Mouse (Mus musculus): ENCODE measurements at regions not wholly inside any gene's neighbourhood (a gene's known extent, or its start where the extent isn't known, plus 50 kb on each side); places are given as distances from the start of the nearest gene placed in this dataset.

DNA sequence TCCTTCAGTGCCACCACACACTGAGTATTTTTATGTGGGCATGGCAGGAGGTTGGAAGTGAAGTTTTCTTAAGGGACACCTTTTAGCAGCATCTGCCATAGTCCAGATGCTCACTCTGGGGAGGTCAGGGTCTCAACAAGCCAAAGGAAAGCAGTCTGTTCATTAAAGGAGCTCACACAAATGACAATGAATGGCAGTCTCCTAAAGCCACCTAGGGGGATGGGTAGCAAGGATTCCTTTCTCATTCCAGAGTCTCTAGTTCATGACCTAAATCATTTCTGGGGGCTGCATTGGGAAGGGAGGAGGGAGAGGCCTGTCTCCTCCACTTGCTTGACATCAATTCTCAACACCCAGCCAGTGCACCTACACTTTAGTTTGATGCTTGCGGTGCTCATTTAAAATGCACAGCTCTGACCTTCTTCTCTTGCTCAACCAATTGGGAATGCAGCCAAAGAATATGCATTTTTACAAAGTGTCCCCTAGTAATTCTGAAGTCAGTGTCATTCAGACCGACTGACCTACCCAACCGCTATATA, 232.6 kb downstream of the Pik3r1 start:
- WGBS: 82% methylated on average over 3 of the region's 3 CpGs
- Histone ChIP-seq H3K4me3 (ENCODE audit: low read depth, low read length) (no peak overlapping the region), H3K9ac (ENCODE audit: low read depth, low read length) (no peak overlapping the region), H3K4me2 (ENCODE audit: low read depth, low read length) (no peak overlapping the region), H3K27me3 (replicated peaks; ENCODE audit: control insufficient read depth, insufficient read depth, low read length) (no peaks in the 10 kb centered on the region), H3K27ac (replicated peaks; ENCODE audit: low read depth, low read length) (no peak overlapping the region), H3K36me3 (ENCODE audit: control insufficient read depth, insufficient read depth, low read length) (no peaks in the 10 kb centered on the region), H3K9me3 (ENCODE audit: control insufficient read depth, low read length) (no peaks in the 10 kb centered on the region), H3K4me1 (ENCODE audit: control insufficient read depth, insufficient read depth, low read length) (peaks cover under 1% of the 10 kb centered on the region; the same call in 1 of the 2 replicates)
- DNase-seq (ENCODE audit: low spot score) (no peak), ATAC-seq (ENCODE audit: low read depth) (no peak)

DNA sequence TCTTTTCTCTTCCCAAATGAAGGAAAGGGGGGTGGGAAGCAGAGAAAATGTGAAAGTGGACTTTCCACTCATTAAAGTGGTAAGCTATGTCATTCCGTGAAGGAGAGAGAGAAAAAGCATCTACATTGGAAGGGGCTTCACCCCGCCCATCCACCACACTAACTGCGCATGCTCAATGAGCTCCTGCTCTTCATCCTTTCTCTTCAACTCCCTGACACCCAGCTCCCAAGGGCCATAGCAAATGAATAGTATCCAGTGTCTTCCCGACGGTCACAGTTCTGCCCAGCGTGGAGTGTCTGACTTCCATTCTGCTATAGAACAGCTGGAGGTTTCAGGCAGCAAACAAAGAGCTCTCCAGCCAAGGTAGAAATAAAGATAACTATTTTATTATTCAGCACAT, 233.5 kb downstream of the Pik3r1 start:
- WGBS: 43% methylated on average over 6 of the region's 6 CpGs
- Histone ChIP-seq H3K9ac (ENCODE audit: low read depth, low read length) (no peak overlapping the region), H3K4me2 (ENCODE audit: low read depth, low read length) (no peak overlapping the region), H3K27me3 (replicated peaks; ENCODE audit: control insufficient read depth, insufficient read depth, low read length) (no peaks in the 10 kb centered on the region), H3K36me3 (ENCODE audit: control insufficient read depth, insufficient read depth, low read length) (no peaks in the 10 kb centered on the region), H3K9me3 (ENCODE audit: control insufficient read depth, low read length) (no peaks in the 10 kb centered on the region), H3K4me3 (ENCODE audit: low read depth, low read length) (no peak overlapping the region), H3K4me1 (ENCODE audit: control insufficient read depth, insufficient read depth, low read length) (no peaks in the 10 kb centered on the region), H3K27ac (replicated peaks; ENCODE audit: low read depth, low read length) (no peak overlapping the region)
- DNase-seq (ENCODE audit: low spot score) (no peak), ATAC-seq (ENCODE audit: low read depth) (no peak)

DNA sequence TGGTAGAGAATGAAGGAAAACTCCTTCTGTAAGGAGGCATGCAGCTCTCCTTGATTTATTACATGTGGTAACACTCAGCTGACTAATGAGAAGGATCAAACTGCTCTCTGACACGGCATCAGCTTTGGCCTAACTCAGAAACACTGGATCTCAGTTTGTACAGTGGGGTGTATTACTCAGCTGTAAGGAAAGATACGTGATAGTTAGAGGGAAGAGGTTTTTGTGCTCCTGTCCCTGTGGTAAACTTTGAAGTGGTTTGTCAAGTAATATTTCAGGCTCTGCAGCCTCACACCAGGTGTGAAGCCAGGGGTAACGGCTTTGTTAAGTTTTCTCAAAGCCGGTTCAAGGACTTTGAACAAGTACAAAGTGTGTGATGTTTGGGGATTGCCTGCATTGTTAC, 235.1 kb downstream of the Pik3r1 start:
- Histone ChIP-seq H3K36me3 (ENCODE audit: control insufficient read depth, insufficient read depth, low read length) (no peaks in the 10 kb centered on the region), H3K27ac (replicated peaks; ENCODE audit: low read depth, low read length) (no peak overlapping the region), H3K27me3 (replicated peaks; ENCODE audit: control insufficient read depth, insufficient read depth, low read length) (no peaks in the 10 kb centered on the region), H3K4me1 (ENCODE audit: control insufficient read depth, insufficient read depth, low read length) (no peaks in the 10 kb centered on the region), H3K9ac (ENCODE audit: low read depth, low read length) (no peak overlapping the region), H3K9me3 (ENCODE audit: control insufficient read depth, low read length) (no peaks in the 10 kb centered on the region), H3K4me2 (ENCODE audit: low read depth, low read length) (no peak overlapping the region), H3K4me3 (ENCODE audit: low read depth, low read length) (no peak overlapping the region)
- DNase-seq (ENCODE audit: low spot score) (peak; percentile 49), ATAC-seq (ENCODE audit: low read depth) (peak; percentile 57; the same call in 1 of the 2 replicates)
- WGBS: 42% methylated on average over 4 of the region's 4 CpGs

DNA sequence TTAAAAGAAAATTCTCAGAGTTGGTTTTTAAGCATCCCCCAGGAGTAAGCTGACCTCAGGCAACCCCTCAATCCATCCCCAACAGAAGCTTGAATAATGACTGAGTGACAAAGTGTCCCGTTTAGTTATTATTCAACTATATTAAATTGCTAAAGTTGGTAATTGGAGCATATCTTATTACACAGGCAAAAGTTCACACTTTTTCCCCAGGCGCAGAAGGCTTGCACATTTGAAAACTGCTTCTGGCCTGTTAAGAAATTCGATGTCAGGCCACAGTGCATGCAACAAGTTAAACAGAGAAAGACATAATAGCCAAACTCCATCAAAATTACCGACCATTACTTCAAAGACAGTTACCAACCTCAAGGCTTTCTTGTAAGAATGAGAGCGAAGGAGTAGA, 240.3 kb downstream of the Pik3r1 start:
- Histone ChIP-seq H3K9ac (ENCODE audit: low read depth, low read length) (no peak overlapping the region), H3K4me1 (ENCODE audit: control insufficient read depth, insufficient read depth, low read length) (no peaks in the 10 kb centered on the region), H3K4me3 (ENCODE audit: low read depth, low read length) (no peak overlapping the region), H3K36me3 (ENCODE audit: control insufficient read depth, insufficient read depth, low read length) (no peaks in the 10 kb centered on the region), H3K27me3 (replicated peaks; ENCODE audit: control insufficient read depth, insufficient read depth, low read length) (no peaks in the 10 kb centered on the region), H3K4me2 (ENCODE audit: low read depth, low read length) (no peak overlapping the region), H3K27ac (replicated peaks; ENCODE audit: low read depth, low read length) (no peak overlapping the region), H3K9me3 (ENCODE audit: control insufficient read depth, low read length) (no peaks in the 10 kb centered on the region)
- no peak for ATAC-seq (ENCODE audit: low read depth)
- DNase-seq (ENCODE audit: low spot score): no peak
- WGBS: 54% methylated on average over 5 of the region's 5 CpGs

DNA sequence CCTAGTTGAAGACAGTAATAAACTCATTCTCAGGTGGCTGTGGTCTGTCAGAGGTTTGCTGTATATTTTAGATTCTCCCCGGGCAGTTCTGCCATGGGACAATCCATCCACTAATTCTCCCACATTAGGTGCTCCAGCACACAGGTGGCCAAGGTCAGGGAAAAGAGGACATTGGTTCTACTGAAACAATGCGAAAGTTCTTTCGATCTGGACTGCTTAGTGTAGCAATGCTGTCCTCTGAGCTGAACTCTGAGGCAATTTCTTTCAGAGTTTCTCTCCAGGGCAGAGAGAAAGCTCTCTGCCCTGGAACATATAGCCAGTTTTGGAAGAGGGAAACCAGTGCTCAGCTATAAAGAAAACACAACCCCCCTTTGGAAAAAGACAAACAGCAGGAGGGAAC, 243.2 kb downstream of the Pik3r1 start:
- 87% methylated on average over 3 of the region's 3 CpGs for WGBS
- H3K9ac ChIP-seq (ENCODE audit: low read depth, low read length): no peak overlapping the region
- H3K9me3 ChIP-seq (ENCODE audit: control insufficient read depth, low read length): no peaks in the 10 kb centered on the region

DNA sequence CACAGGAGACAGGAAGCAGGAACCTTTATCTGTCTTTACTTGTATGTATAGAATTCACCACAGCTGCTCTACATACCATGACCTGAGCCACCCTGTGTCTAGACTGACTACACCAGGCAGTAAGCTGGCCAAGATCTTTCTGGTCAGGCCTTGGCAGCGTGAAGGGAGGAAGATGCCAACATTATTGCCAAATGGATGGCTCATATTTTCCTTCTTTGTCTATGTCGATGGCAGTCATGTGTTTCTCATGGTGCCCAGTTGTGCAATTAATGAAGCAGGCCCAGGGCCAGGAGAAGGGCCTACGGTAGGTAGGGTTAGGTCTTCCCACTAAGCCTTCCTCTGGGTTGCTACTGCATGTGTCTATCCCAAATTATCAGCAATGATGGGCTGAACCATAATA, 243.8 kb downstream of the Pik3r1 start:
- Histone ChIP-seq H3K4me2 (ENCODE audit: low read depth, low read length) (no peak overlapping the region), H3K4me1 (ENCODE audit: control insufficient read depth, insufficient read depth, low read length) (no peaks in the 10 kb centered on the region), H3K4me3 (ENCODE audit: low read depth, low read length) (no peak overlapping the region), H3K27ac (replicated peaks; ENCODE audit: low read depth, low read length) (no peak overlapping the region), H3K9me3 (ENCODE audit: control insufficient read depth, low read length) (no peaks in the 10 kb centered on the region), H3K9ac (ENCODE audit: low read depth, low read length) (no peak overlapping the region), H3K27me3 (replicated peaks; ENCODE audit: control insufficient read depth, insufficient read depth, low read length) (no peaks in the 10 kb centered on the region), H3K36me3 (ENCODE audit: control insufficient read depth, insufficient read depth, low read length) (no peaks in the 10 kb centered on the region)
- ATAC-seq (ENCODE audit: low read depth) (no peak), DNase-seq (ENCODE audit: low spot score) (no peak)
- 81% methylated on average over 3 of the region's 3 CpGs for WGBS

More for the DNA sequence above, 243.2 kb downstream of the Pik3r1 start:
- Histone ChIP-seq H3K27ac (replicated peaks; ENCODE audit: low read depth, low read length) (no peak overlapping the region), H3K4me3 (ENCODE audit: low read depth, low read length) (no peak overlapping the region), H3K4me2 (ENCODE audit: low read depth, low read length) (no peak overlapping the region), H3K27me3 (replicated peaks; ENCODE audit: control insufficient read depth, insufficient read depth, low read length) (no peaks in the 10 kb centered on the region), H3K36me3 (ENCODE audit: control insufficient read depth, insufficient read depth, low read length) (no peaks in the 10 kb centered on the region), H3K4me1 (ENCODE audit: control insufficient read depth, insufficient read depth, low read length) (no peaks in the 10 kb centered on the region)
- DNase-seq (ENCODE audit: low spot score) (no peak), ATAC-seq (ENCODE audit: low read depth) (no peak)

DNA sequence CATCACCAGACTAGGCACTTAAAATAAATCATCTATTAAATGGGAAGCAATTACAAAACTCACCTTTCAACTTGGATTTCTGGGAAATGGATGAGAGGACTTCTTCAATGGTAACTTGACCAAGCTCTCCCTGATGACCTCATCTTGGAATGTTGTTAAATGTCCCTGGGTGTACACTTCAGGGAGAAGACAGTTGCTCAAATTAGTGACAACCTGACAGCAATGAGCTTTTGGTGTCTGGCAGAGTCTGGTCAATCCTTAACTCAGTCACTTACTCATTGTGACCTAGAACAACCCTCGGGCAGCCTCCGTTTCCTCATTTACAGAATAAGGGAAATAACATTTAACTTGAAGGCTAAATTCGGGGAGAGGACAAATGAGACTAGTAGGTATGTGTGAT, 244.5 kb downstream of the Pik3r1 start:
- ATAC-seq (ENCODE audit: low read depth) (no peak), DNase-seq (ENCODE audit: low spot score) (no peak)
- H3K4me3 ChIP-seq (ENCODE audit: low read depth, low read length): no peak overlapping the region
- 77% methylated on average over 3 of the region's 3 CpGs for WGBS
- no peak overlapping the region for H3K27ac ChIP-seq (replicated peaks; ENCODE audit: low read depth, low read length)
- no peaks in the 10 kb centered on the region for H3K4me1 ChIP-seq (ENCODE audit: control insufficient read depth, insufficient read depth, low read length)
- H3K9me3 ChIP-seq (ENCODE audit: control insufficient read depth, low read length): no peaks in the 10 kb centered on the region
- H3K27me3 ChIP-seq (replicated peaks; ENCODE audit: control insufficient read depth, insufficient read depth, low read length): no peaks in the 10 kb centered on the region
- H3K4me2 ChIP-seq (ENCODE audit: low read depth, low read length): no peak overlapping the region
- H3K9ac ChIP-seq (ENCODE audit: low read depth, low read length): no peak overlapping the region
- H3K36me3 ChIP-seq (ENCODE audit: control insufficient read depth, insufficient read depth, low read length): no peaks in the 10 kb centered on the region

DNA sequence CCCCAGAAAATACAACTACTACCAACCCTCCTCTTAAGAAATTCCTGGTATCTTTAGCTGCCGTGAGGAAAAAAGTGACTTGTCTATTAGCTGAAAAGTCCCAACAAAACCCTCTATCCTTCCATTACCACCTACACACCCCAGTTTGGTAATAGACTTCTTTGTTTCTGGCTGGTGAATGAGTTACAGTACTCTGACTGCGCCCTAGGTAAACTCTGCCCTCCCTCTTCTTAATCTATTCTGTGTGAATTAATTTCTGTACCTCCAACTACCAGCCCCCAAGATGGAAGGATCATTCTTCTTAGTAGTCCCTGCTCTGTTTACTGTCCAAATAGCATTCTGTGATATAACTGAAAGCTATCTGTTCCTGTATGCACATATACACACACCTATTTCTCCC, 245.4 kb downstream of the Pik3r1 start:
- 76% methylated on average over 2 of the region's 2 CpGs for WGBS
- Histone ChIP-seq H3K27ac (replicated peaks; ENCODE audit: low read depth, low read length) (no peak overlapping the region), H3K4me3 (ENCODE audit: low read depth, low read length) (no peak overlapping the region), H3K27me3 (replicated peaks; ENCODE audit: control insufficient read depth, insufficient read depth, low read length) (no peaks in the 10 kb centered on the region), H3K4me2 (ENCODE audit: low read depth, low read length) (no peak overlapping the region), H3K4me1 (ENCODE audit: control insufficient read depth, insufficient read depth, low read length) (no peaks in the 10 kb centered on the region), H3K9me3 (ENCODE audit: control insufficient read depth, low read length) (no peaks in the 10 kb centered on the region), H3K9ac (ENCODE audit: low read depth, low read length) (no peak overlapping the region), H3K36me3 (ENCODE audit: control insufficient read depth, insufficient read depth, low read length) (no peaks in the 10 kb centered on the region)
- no peak for DNase-seq (ENCODE audit: low spot score)
- no peak for ATAC-seq (ENCODE audit: low read depth)

DNA sequence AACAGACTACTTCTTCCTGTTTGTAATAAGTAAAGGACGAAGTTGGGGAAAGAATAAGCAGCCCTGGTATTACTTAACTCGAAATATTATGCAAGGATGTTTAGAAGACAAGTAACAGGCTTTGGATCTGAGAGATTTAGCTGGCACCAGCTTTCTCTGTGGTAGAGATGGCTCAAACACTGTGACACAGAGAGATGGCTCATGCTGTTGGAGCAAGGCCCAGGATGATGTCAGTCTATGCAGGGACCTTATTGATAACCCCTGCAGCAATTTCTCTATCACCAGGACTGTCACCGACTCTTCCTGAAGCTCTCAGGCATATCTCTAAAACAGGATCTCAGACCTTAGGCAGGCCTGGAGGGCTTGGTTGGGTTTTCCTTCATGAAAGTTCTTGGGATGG, 254.7 kb downstream of the Pik3r1 start:
- Histone ChIP-seq H3K4me2 (ENCODE audit: low read depth, low read length) (no peak overlapping the region), H3K4me3 (ENCODE audit: low read depth, low read length) (no peak overlapping the region), H3K27me3 (replicated peaks; ENCODE audit: control insufficient read depth, insufficient read depth, low read length) (no peaks in the 10 kb centered on the region), H3K36me3 (ENCODE audit: control insufficient read depth, insufficient read depth, low read length) (no peaks in the 10 kb centered on the region), H3K27ac (replicated peaks; ENCODE audit: low read depth, low read length) (no peak overlapping the region), H3K9ac (ENCODE audit: low read depth, low read length) (no peak overlapping the region), H3K4me1 (ENCODE audit: control insufficient read depth, insufficient read depth, low read length) (peaks cover 4% of the 10 kb centered on the region; the same call in 1 of the 2 replicates), H3K9me3 (ENCODE audit: control insufficient read depth, low read length) (peaks cover 5% of the 10 kb centered on the region)
- no peak for DNase-seq (ENCODE audit: low spot score)
- WGBS: 67% methylated on average over 3 of the region's 3 CpGs
- no peak for ATAC-seq (ENCODE audit: low read depth)
